Mouse (Mus musculus) stomach, embryonic 14.5 days (tissue): ENCODE data around the gene Prkcq. TPM values are rescaled to one million over a fixed set of nuclear protein-coding genes. Genes with fewer than 3 reads are reported as not detected.

ENCODE experiments used
- ATAC-seq: fragments of 200-750 bp; cut with Nextera tagmentation; 2 replicates; pipeline ENCODE4 v1.8.0; 2017; ENCODE audit warnings: low read depth, moderate TSS enrichment; ENCODE audit not compliant: insufficient number of reproducible peaks, insufficient read depth, low FRiP score
- H3K27ac ChIP-seq: fragments of 300-500 bp; sonication (generic); 2 replicates; pipeline ENCODE4 v1.5.1; 2014; ENCODE audit warnings: mild to moderate bottlenecking, low read length, moderate library complexity, mixed read lengths
- H3K27me3 ChIP-seq: fragments of 300-500 bp; sonication (generic); 2 replicates; pipeline ENCODE4 v1.6.1; 2014; ENCODE audit warnings: low read length, control low read depth, mixed read lengths; ENCODE audit not compliant: control insufficient read depth, insufficient read depth
- H3K36me3 ChIP-seq: fragments of 300-500 bp; sonication (generic); 2 replicates; pipeline ENCODE4 v1.6.1; 2014; ENCODE audit warnings: mild to moderate bottlenecking, control low read depth, low read length, moderate library complexity, mixed read lengths; ENCODE audit not compliant: control insufficient read depth, insufficient read depth
- H3K4me1 ChIP-seq: fragments of 300-500 bp; sonication (generic); 2 replicates; pipeline ENCODE4 v1.6.1; 2014; ENCODE audit warnings: low read length, control low read depth, mixed read lengths; ENCODE audit not compliant: control insufficient read depth, insufficient read depth
- H3K4me2 ChIP-seq: fragments of 300-500 bp; sonication (generic); replicated peaks from 2 replicates; pipeline ENCODE4 v1.6.1; 2014; ENCODE audit warnings: low read depth, low read length, control low read depth
- H3K4me3 ChIP-seq: fragments of 300-500 bp; sonication (generic); 2 replicates; pipeline ENCODE4 v1.5.1; 2014; ENCODE audit warnings: low read depth, low read length, control low read depth
- H3K9ac ChIP-seq: fragments of 300-500 bp; sonication (generic); replicated peaks from 2 replicates; pipeline ENCODE4 v1.6.1; 2014; ENCODE audit warnings: low read depth, mild to moderate bottlenecking, control low read depth, low read length, moderate library complexity, mixed read lengths
- H3K9me3 ChIP-seq: fragments of 300-500 bp; sonication (generic); 2 replicates; pipeline ENCODE4 v1.6.1; 2016; ENCODE audit warnings: low read depth, low read length, control low read depth; ENCODE audit not compliant: control insufficient read depth
- WGBS: fragments of 180-500 bp; shearing (Covaris S2); extraction: QIAGEN DNeasy Blood & Tissue Kit; methylation state at CpG from one replicate; pipeline ENCODE4 v1.1.7; 2014; 5-methylcytosine and 5-hydroxymethylcytosine counted together
- polyA plus RNA-seq: library from polyadenylated mRNA; unstranded; fragments of >200 nt; fragmentation: Nextera tagmentation; extraction: Ambion mirVana; gene quantifications from 2 replicates; pipeline ENCODE4 v1.2.1, GENCODE M21; 2014

The Prkcq gene
- 2.3 and 2.7 TPM in 2 replicates for polyA plus RNA-seq

- H3K4me2 ChIP-seq: peak within 1 kb of the TSS; percentile 72
- H3K27me3 ChIP-seq: no peaks in the 10 kb centered on the region
- ATAC-seq: peak; percentile 81
- H3K27ac ChIP-seq: no peak within 1 kb of the TSS
- no peaks in the 10 kb centered on the region for H3K9me3 ChIP-seq
- 0 out of 2 replicates have a peak within 1 kb of the TSS, but pooled peaks have one; percentile 22 for H3K9ac ChIP-seq
- no peaks in the 10 kb centered on the region for H3K4me1 ChIP-seq
- H3K36me3 ChIP-seq: no peaks in the 10 kb centered on the region
- WGBS: 2% methylated on average over 44 of the region's 51 CpGs
- H3K4me3 ChIP-seq: peak within 1 kb of the TSS; percentile 44
These were observed at the start of gene Prkcq for GRCm38 (mm10) chr2:11171754-11172501. TSS of gene Prkcq (plus strand) at chr2:11172108.

GRCm38 (mm10) chr2:11130881-11131280, 41.0 kb upstream of the Prkcq start:
- Histone ChIP-seq H3K9ac (no peak overlapping the region), H3K27me3 (no peaks in the 10 kb centered on the region), H3K4me2 (no peak overlapping the region), H3K4me1 (no peaks in the 10 kb centered on the region), H3K36me3 (no peaks in the 10 kb centered on the region), H3K9me3 (no peaks in the 10 kb centered on the region), H3K27ac (no peak overlapping the region), H3K4me3 (no peak overlapping the region)
- ATAC-seq: no peak
- WGBS: 86% methylated on average over 10 of the region's 12 CpGs

- ATAC-seq: no peak
- no peak overlapping the region for H3K4me3 ChIP-seq
- H3K36me3 ChIP-seq: no peaks in the 10 kb centered on the region
- no peak overlapping the region for H3K4me2 ChIP-seq
- H3K9me3 ChIP-seq: peaks cover 3% of the 10 kb centered on the region; the same call in 1 of the 2 replicates
- H3K4me1 ChIP-seq: no peaks in the 10 kb centered on the region
- H3K27ac ChIP-seq: no peak overlapping the region
- H3K9ac ChIP-seq: no peak overlapping the region
- no peaks in the 10 kb centered on the region for H3K27me3 ChIP-seq
- WGBS: 57% methylated on average over 6 of the region's 6 CpGs
These were observed 36.2 kb upstream of the Prkcq start for GRCm38 (mm10) chr2:11135718-11136117.

- H3K4me2 ChIP-seq: no peak overlapping the region
- no peak overlapping the region for H3K27ac ChIP-seq
- no peaks in the 10 kb centered on the region for H3K4me1 ChIP-seq
- 93% methylated on average over 6 of the region's 6 CpGs for whole genome bisulfite sequencing
- H3K9me3 ChIP-seq: peaks cover 3% of the 10 kb centered on the region; the same call in 1 of the 2 replicates
- H3K9ac ChIP-seq: no peak overlapping the region
- no peaks in the 10 kb centered on the region for H3K36me3 ChIP-seq
- ATAC-seq: no peak
- no peaks in the 10 kb centered on the region for H3K27me3 ChIP-seq
- H3K4me3 ChIP-seq: no peak overlapping the region
These were observed 33.8 kb upstream of the Prkcq start for GRCm38 (mm10) chr2:11138076-11138475.

GRCm38 (mm10) chr2:11139518-11140152, 32.3 kb upstream of the Prkcq start:
- no peak overlapping the region for H3K4me3 ChIP-seq

GRCm38 (mm10) chr2:11140385-11140784, 31.5 kb upstream of the Prkcq start:
- Histone ChIP-seq H3K4me1 (no peaks in the 10 kb centered on the region), H3K9ac (no peak overlapping the region)
- 77% methylated on average over 3 of the region's 3 CpGs for WGBS

More at GRCm38 (mm10) chr2:11139518-11140152, 32.3 kb upstream of the Prkcq start:
- no peak overlapping the region for H3K4me2 ChIP-seq
- H3K9ac ChIP-seq: no peak overlapping the region
- peaks cover 3% of the 10 kb centered on the region; the same call in 1 of the 2 replicates for H3K9me3 ChIP-seq
- no peak overlapping the region for H3K27ac ChIP-seq
- no peaks in the 10 kb centered on the region for H3K36me3 ChIP-seq
- no peaks in the 10 kb centered on the region for H3K27me3 ChIP-seq
- ATAC-seq: no peak
- H3K4me1 ChIP-seq: no peaks in the 10 kb centered on the region
- WGBS: 74% methylated on average over 1 of the region's 1 CpGs

GRCm38 (mm10) chr2:11149091-11149490, 22.8 kb upstream of the Prkcq start:
- 90% methylated on average over 4 of the region's 4 CpGs for WGBS
- H3K27me3 ChIP-seq: no peaks in the 10 kb centered on the region
- no peak overlapping the region for H3K27ac ChIP-seq
- no peak overlapping the region for H3K4me2 ChIP-seq
- ATAC-seq: no peak
- no peaks in the 10 kb centered on the region for H3K9me3 ChIP-seq
- no peaks in the 10 kb centered on the region for H3K4me1 ChIP-seq
- no peak overlapping the region for H3K4me3 ChIP-seq
- no peaks in the 10 kb centered on the region for H3K36me3 ChIP-seq
- no peak overlapping the region for H3K9ac ChIP-seq

More at GRCm38 (mm10) chr2:11140385-11140784, 31.5 kb upstream of the Prkcq start:
- Histone ChIP-seq H3K27me3 (no peaks in the 10 kb centered on the region), H3K36me3 (no peaks in the 10 kb centered on the region), H3K27ac (no peak overlapping the region), H3K4me2 (no peak overlapping the region), H3K4me3 (no peak overlapping the region), H3K9me3 (peaks cover 3% of the 10 kb centered on the region; the same call in 1 of the 2 replicates)
- no peak for ATAC-seq

GRCm38 (mm10) chr2:11150975-11151374, 20.9 kb upstream of the Prkcq start:
- 61% methylated on average over 7 of the region's 7 CpGs for whole genome bisulfite sequencing
- Histone ChIP-seq H3K4me3 (no peak overlapping the region), H3K9me3 (no peaks in the 10 kb centered on the region), H3K9ac (no peak overlapping the region), H3K4me1 (no peaks in the 10 kb centered on the region), H3K36me3 (no peaks in the 10 kb centered on the region), H3K27me3 (no peaks in the 10 kb centered on the region), H3K27ac (no peak overlapping the region), H3K4me2 (no peak overlapping the region)
- no peak for ATAC-seq
